Mouse (Mus musculus) heart, postnatal 0 days (tissue): Measurements from ENCODE around the gene Tas1r3. TPM values are rescaled to one million over a fixed set of nuclear protein-coding genes. Genes with fewer than 3 reads are reported as not detected.

Experiments
- ATAC-seq: fragments of 200-750 bp; cut with Nextera tagmentation; 2 replicates; pipeline ENCODE4 v1.8.0; 2017; ENCODE audit warnings: low read depth, moderate number of reproducible peaks, moderate library complexity; ENCODE audit not compliant: insufficient read depth
- DNase-seq: peaks from one replicate; pipeline ENCODE4 v3.0.0-alpha.2; 2016; ENCODE audit warnings: low spot score
- H3K27ac ChIP-seq: fragments of 300-500 bp; sonication (generic); 2 replicates; pipeline ENCODE4 v1.5.1; 2014; ENCODE audit warnings: low read depth, mild to moderate bottlenecking
- H3K27me3 ChIP-seq: fragments of 300-500 bp; sonication (generic); 2 replicates; pipeline ENCODE4 v1.6.1; 2014; ENCODE audit warnings: low read length, mixed read lengths; ENCODE audit not compliant: control insufficient read depth, insufficient read depth
- H3K36me3 ChIP-seq: fragments of 300-500 bp; sonication (generic); replicated peaks from 2 replicates; pipeline ENCODE4 v1.6.1; 2014; ENCODE audit warnings: low read length, mixed read lengths; ENCODE audit not compliant: control insufficient read depth, insufficient read depth
- H3K4me1 ChIP-seq: fragments of 300-500 bp; sonication (generic); 2 replicates; pipeline ENCODE4 v1.6.1; 2014; ENCODE audit warnings: antibody characterized with exemption; ENCODE audit not compliant: control insufficient read depth, insufficient read depth
- H3K4me2 ChIP-seq: fragments of 300-500 bp; sonication (generic); 2 replicates; pipeline ENCODE4 v1.6.1; 2014; ENCODE audit warnings: low read depth, mild to moderate bottlenecking, low read length, moderate library complexity
- H3K4me3 ChIP-seq: fragments of 300-500 bp; sonication (generic); 2 replicates; pipeline ENCODE4 v1.5.1; 2014; ENCODE audit warnings: low read depth, low read length
- H3K9ac ChIP-seq: fragments of 300-500 bp; sonication (generic); replicated peaks from 2 replicates; pipeline ENCODE4 v1.6.1; 2014; ENCODE audit warnings: low read depth, low read length, mixed read lengths
- H3K9me3 ChIP-seq: fragments of 300-500 bp; sonication (generic); replicated peaks from 2 replicates; pipeline ENCODE4 v1.6.1; 2016; ENCODE audit warnings: low read length; ENCODE audit not compliant: control insufficient read depth
- CTCF ChIP-seq: IDR thresholded peaks from 2 replicates; pipeline ENCODE4 v1.5.1; 2016; ENCODE audit warnings: antibody characterized with exemption, control low read depth, low read depth
- EP300 ChIP-seq: IDR thresholded peaks from 2 replicates; pipeline ENCODE4 v1.6.1; 2016; ENCODE audit warnings: antibody characterized with exemption, low read depth
- WGBS: fragments of 180-500 bp; shearing (Covaris S2); extraction: QIAGEN DNeasy Blood & Tissue Kit; methylation state at CpG from one replicate; pipeline ENCODE4 v1.1.7; 2014; 5-methylcytosine and 5-hydroxymethylcytosine counted together
- polyA plus RNA-seq: library from polyadenylated mRNA; unstranded; fragments of >200 nt; fragmentation: Nextera tagmentation; extraction: Ambion mirVana; gene quantifications from 2 replicates; pipeline ENCODE4 v1.2.1, GENCODE M21; 2015
- total RNA-seq: library from RNA; depleted of rRNA; stranded (reverse); fragments of >200 nt; gene quantifications from 2 replicates; pipeline ENCODE4 v1.2.3, GENCODE M21; 2014; ENCODE audit warnings: low replicate concordance

Tas1r3 gene
- total and polyA plus RNA-seq, 2 experiments from 2014 or later = 0.05 to 0.11 TPM

DNA sequence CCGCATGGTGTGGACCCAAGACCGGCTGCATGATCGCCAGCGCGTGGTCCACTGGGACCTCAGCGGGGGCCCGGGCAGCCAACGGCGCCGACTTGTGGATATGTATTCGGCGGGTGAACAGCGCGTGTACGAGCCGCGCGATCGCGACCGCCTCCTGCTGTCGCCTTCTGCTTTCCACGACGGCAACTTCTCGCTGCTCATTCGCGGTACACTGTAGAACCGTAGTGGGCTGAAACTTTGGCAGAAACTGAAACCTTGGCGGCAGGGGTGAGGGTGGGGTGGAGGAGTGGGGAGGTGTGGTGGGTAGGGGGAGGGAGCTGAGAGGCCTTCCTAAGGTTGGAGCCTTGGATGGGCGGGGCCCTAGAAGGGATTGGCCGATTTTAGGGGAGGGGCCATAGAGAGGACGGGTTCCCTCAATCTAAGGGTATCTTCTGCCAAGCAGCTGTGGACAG, 22.1 kb downstream of the Tas1r3 start:
- no peaks in the 10 kb centered on the region for H3K9me3 ChIP-seq
- H3K27ac ChIP-seq = peak overlapping the region; percentile 84; the same call in 1 of the 2 replicates
- 0 out of 2 replicates have a peak, but pooled peaks cover 6% of the 10 kb centered on the region for H3K27me3 ChIP-seq
- H3K36me3 ChIP-seq = no peaks in the 10 kb centered on the region
- peak; percentile 28 for ATAC-seq
- peak overlapping the region; percentile 66 for H3K4me2 ChIP-seq
- H3K9ac ChIP-seq = peak overlapping the region; percentile 41
- peaks cover 16% of the 10 kb centered on the region; the same call in 1 of the 2 replicates for H3K4me1 ChIP-seq
- peak; percentile 48 for DNase-seq
- H3K4me3 ChIP-seq = peak overlapping the region; percentile 46
- WGBS = 1% methylated on average over 32 of the region's 32 CpGs
- TF ChIP-seq EP300 (no peak), CTCF (peak; percentile 18; the same call in 1 of the 2 replicates)

DNA sequence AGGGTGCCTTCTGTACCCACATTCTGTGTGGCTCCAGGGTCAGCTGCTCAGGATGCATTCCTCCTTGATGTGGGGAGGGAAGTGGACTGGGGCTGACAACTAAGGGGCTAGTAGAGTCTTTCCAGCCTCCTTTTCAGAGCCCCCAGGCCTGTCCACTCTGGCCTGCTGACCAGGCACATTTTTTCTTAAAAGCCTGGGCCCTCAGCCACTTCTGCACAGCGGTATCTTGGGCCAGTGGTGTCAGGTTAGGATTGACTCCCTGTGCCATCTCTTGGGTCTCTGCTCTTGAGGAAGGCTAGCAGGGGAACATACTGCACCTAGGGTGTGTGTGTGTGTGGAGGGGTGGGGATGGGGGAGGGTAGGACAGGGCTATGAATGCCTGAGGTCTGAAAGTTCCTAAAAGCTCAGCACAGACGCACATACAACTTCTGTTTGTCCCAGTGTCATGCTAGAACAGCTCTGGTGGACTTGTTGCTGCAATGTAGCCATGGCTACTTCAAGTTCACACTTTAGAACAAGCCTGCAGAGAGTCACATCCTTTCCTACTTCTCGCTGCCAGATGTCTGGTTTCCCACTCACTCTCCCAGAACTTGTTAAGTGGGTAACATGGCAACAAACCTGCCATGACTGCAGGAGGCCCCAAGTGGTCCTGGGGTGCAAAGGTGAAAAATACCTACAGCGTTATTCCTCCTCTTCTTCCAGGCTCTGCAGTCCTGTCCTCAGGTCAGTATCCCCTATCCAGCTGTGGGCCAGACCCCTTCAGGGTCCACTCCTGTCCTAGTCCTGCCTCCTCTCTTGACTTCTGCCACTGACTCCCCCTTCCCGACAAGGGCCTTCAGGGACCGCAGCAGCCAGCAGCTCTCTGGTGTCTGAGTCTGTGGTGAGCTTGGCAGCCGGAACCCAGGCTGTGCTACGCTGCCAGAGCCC, 22.8 kb downstream of the Tas1r3 start:
- peak overlapping the region; percentile 84 for H3K27ac ChIP-seq
- peak overlapping the region; percentile 41 for H3K9ac ChIP-seq
- 0 out of 2 replicates have a peak, but pooled peaks have one; percentile 0 for ATAC-seq
- no peaks in the 10 kb centered on the region for H3K36me3 ChIP-seq
- peak overlapping the region; percentile 66 for H3K4me2 ChIP-seq
- WGBS = 12% methylated on average over 8 of the region's 8 CpGs
- H3K9me3 ChIP-seq = no peaks in the 10 kb centered on the region
- no peak for TF ChIP-seq CTCF
- no peak for TF ChIP-seq EP300
- DNase-seq = no peak
- 0 out of 2 replicates have a peak, but pooled peaks cover 6% of the 10 kb centered on the region for H3K27me3 ChIP-seq
- H3K4me3 ChIP-seq = peak overlapping the region; percentile 46
- peaks cover 16% of the 10 kb centered on the region; the same call in 1 of the 2 replicates for H3K4me1 ChIP-seq

DNA sequence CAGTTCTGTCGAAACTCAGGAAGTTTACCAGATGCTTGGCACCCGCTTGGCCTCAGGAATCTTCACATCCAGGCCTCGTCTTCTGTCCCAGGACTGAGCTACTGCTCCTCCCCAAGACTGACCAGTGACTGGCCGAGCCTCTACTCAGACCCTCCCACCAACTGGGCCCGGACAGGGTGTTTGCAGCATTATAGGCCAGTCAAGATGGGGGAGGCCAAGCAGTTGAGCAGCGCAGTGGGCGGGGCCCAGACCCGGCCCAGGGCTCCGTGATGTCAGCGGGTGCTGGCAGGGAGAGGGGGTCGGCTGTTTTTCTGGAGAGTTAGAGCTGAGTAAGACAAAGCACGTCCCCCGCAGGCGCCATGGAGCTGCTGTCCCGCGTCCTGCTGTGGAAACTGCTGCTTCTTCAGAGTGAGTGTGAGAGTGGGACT, 23.7 kb downstream of the Tas1r3 start, which contains the start of gene Mxra8:
Gene Mxra8 (plus strand): TSS at position 198 of the 428 bp plus-strand sequence.
- TF ChIP-seq CTCF (no peak), EP300 (no peak)
- H3K27me3 ChIP-seq = 0 out of 2 replicates have a peak, but pooled peaks cover 6% of the 10 kb centered on the region
- peak; percentile 82 for ATAC-seq

DNA sequence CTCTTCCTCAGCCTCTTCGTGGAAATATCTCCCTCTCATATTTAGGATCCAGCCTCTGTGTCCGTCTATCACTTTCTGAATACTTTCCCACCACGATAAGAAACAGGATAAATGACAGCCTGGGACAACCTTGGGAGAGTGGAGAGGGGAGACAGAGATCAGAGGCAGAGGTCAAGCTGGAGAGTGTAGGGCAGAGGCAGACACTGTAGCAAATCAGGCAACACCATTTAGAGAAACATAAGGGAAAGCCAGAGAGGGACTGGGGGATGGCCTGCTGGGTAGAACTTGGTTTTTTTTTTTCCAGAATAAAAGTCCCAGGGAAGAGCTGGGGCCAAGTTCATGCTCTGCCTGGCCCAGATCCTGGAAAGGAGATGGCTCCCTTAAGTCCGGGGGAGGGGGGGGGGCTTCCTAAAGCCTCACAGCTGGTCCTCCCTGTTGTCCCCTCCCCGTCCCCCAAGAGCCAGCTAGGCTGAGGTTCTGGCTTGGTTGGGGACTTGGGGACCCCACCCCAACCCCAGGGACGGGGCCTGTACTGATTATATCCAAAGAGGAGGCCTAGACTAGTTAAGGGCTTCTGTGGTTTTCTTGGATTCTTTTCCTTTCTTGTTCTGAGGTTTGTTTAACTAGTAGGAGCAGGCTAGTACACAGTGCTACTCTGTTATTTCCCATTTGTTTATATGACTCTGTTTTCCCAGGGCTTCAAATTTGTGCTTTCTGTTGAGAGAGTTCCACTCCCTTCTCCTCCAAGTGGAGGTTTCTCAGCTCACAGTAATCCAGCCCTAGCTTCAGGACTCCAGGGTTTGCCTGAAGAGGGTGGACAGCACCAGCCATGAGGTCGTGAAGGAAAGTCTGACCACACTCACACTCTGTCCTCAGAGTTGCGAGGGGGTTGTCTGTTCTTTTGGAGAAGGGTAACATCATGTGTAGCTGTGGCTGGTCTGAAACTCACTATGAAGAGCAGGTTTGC, 24.7 kb downstream of the Tas1r3 start:
- WGBS = 36% methylated on average over 8 of the region's 8 CpGs
- Histone ChIP-seq H3K4me3 (no peak overlapping the region), H3K27ac (peak overlapping the region; percentile 84), H3K9ac (no peak overlapping the region), H3K9me3 (no peaks in the 10 kb centered on the region), H3K27me3 (0 out of 2 replicates have a peak, but pooled peaks cover 6% of the 10 kb centered on the region), H3K4me2 (no peak overlapping the region), H3K36me3 (no peaks in the 10 kb centered on the region), H3K4me1 (peaks cover 16% of the 10 kb centered on the region; the same call in 1 of the 2 replicates)
- DNase-seq (peak; percentile 43), ATAC-seq (peak; percentile 2; the same call in 1 of the 2 replicates)
- TF ChIP-seq EP300 (no peak), CTCF (no peak)

More for the DNA sequence above, 23.7 kb downstream of the Tas1r3 start, which contains the start of gene Mxra8:
- WGBS = 8% methylated on average over 16 of the region's 16 CpGs
- no peaks in the 10 kb centered on the region for H3K9me3 ChIP-seq
- no peaks in the 10 kb centered on the region for H3K36me3 ChIP-seq
- peak; percentile 90 for DNase-seq
- peak within 1 kb of the TSS; percentile 41 for H3K9ac ChIP-seq
- H3K4me2 ChIP-seq = peak within 1 kb of the TSS; percentile 66
- peak within 1 kb of the TSS; percentile 84 for H3K27ac ChIP-seq
- H3K4me3 ChIP-seq = peak within 1 kb of the TSS; percentile 46
- peaks cover 16% of the 10 kb centered on the region; the same call in 1 of the 2 replicates for H3K4me1 ChIP-seq
